Comparison of ENCODE assay signal across 9 mouse cellular contexts in the genomic region with DNA sequence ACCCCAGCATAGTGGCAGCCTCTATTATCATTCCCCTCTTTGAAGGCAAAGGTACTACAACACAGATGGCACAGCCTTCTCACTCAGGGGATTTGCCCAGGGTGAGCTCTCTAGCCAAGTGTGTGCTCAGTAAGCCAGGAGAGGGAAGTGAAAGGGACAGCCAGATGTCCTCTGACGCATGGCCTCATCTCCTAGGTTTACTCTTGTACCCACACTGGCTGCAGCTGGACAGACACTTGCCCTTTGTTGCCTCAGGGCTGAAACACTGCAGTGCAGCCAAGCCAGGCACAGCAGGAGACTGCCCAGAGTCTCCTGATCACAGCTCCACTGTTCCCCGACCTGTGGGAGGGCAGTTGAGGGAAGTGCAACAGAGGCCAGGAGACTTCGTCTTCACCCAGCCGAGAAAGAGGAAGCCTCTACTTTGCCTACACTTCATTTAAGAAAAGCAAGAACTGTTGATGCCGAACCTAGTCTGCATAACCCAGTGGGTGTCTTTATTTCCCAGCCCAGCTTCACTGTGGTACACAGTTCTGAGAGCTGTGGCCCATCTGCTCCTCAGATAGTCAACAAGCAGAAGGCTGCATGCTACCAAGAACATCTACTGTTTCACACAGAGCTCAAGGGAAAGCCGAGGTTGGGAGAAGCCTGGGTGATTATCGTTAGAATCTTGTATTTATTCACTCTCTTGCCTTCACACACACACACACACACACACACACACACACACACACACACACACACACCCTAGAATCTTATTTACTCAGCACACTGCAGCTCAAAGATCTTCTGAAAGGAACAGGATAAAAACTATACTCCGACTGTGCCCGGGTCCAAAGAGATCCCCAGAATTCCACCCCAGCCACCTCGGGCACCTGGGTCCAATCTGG. TPM values are rescaled to one million over a fixed set of nuclear protein-coding genes. Genes with fewer than 3 reads are reported as not detected.
DNase-seq lines count a peak whose midpoint lies in the region; ATAC-seq and TF ChIP-seq lines count a peak whose summit lies in the region.
"Had no signal": no experiment of that assay in that cellular context is flagged by ENCODE, and none has a peak within 500 bp of the region (broad histone marks: within the 10 kb centered on the region; RNA-seq: fewer than 3 reads in every experiment).

No protein-coding gene starts in this region.

- ATAC-seq in midbrain, embryonic 13.5 days: no peak
- no peak for ATAC-seq in midbrain, embryonic 14.5 days (ENCODE audit: low FRiP score, low TSS enrichment)
- ATAC-seq in heart, embryonic 12.5 days (ENCODE audit: insufficient number of reproducible peaks, low FRiP score): no peak
- peak; percentile 13 for ATAC-seq in stomach, embryonic 15.5 days (ENCODE audit: insufficient read depth, low FRiP score, low read depth)

- H3K9ac ChIP-seq in midbrain, embryonic 13.5 days (replicated peaks): no peak overlapping the region
- H3K9ac ChIP-seq in midbrain, embryonic 14.5 days (replicated peaks; ENCODE audit: low read length): no peak overlapping the region
- H3K9ac ChIP-seq in heart, embryonic 12.5 days: peak overlapping the region; percentile 26; the same call in 1 of the 2 replicates
- H3K9ac ChIP-seq in stomach, embryonic 15.5 days: no peak overlapping the region

- TF ChIP-seq POLR2A in cerebellum, adult 2 months (IDR thresholded peaks at IDR 0.05; ENCODE audit: borderline replicate concordance, insufficient read depth, low read length): no peak

- no peaks in the 10 kb centered on the region for H3K36me3 ChIP-seq in midbrain, embryonic 13.5 days
- no peaks in the 10 kb centered on the region for H3K36me3 ChIP-seq in midbrain, embryonic 14.5 days (ENCODE audit: control insufficient read depth, insufficient read depth, low read length)
- H3K36me3 ChIP-seq in heart, embryonic 12.5 days: no peaks in the 10 kb centered on the region
- H3K36me3 ChIP-seq in macrophage (ENCODE audit: inconsistent target): no peaks in the 10 kb centered on the region
- H3K36me3 ChIP-seq in stomach, embryonic 15.5 days: no peaks in the 10 kb centered on the region
- H3K36me3 ChIP-seq: limb, embryonic 13.5 days had no signal

- H3K27me3 ChIP-seq in midbrain, embryonic 13.5 days: no peaks in the 10 kb centered on the region
- H3K27me3 ChIP-seq in midbrain, embryonic 14.5 days (ENCODE audit: control insufficient read depth, insufficient read depth, low read length): no peaks in the 10 kb centered on the region
- H3K27me3 ChIP-seq in cerebellum, adult 2 months (ENCODE audit: control insufficient read depth, insufficient read depth, low read length): no peaks in the 10 kb centered on the region
- H3K27me3 ChIP-seq in heart, embryonic 12.5 days (replicated peaks): no peaks in the 10 kb centered on the region
- no peaks in the 10 kb centered on the region for H3K27me3 ChIP-seq in stomach, embryonic 15.5 days (replicated peaks)
- H3K27me3 ChIP-seq: limb, embryonic 13.5 days had no signal

- H3K4me2 ChIP-seq in midbrain, embryonic 13.5 days (replicated peaks): no peak overlapping the region
- H3K4me2 ChIP-seq in midbrain, embryonic 14.5 days (ENCODE audit: low read length): no peak overlapping the region
- no peak overlapping the region for H3K4me2 ChIP-seq in heart, embryonic 12.5 days
- H3K4me2 ChIP-seq in stomach, embryonic 15.5 days: peak overlapping the region; percentile 37
- H3K4me2 ChIP-seq: limb, embryonic 13.5 days had no signal

- H3K79me2 ChIP-seq in macrophage (ENCODE audit: inconsistent target): peaks cover 92% of the 10 kb centered on the region

- no peaks in the 10 kb centered on the region for H3K9me3 ChIP-seq in midbrain, embryonic 13.5 days
- H3K9me3 ChIP-seq in midbrain, embryonic 14.5 days (ENCODE audit: control insufficient read depth, low read length): no peaks in the 10 kb centered on the region
- no peaks in the 10 kb centered on the region for H3K9me3 ChIP-seq in heart, embryonic 12.5 days (replicated peaks)
- H3K9me3 ChIP-seq in stomach, embryonic 15.5 days: no peaks in the 10 kb centered on the region
- H3K9me3 ChIP-seq: limb, embryonic 13.5 days had no signal

- no peak overlapping the region for H3K4me3 ChIP-seq in midbrain, embryonic 13.5 days (replicated peaks)
- no peak overlapping the region for H3K4me3 ChIP-seq in midbrain, embryonic 14.5 days (replicated peaks; ENCODE audit: low read depth, low read length)
- H3K4me3 ChIP-seq in cerebellum, adult 2 months (replicated peaks; ENCODE audit: insufficient read depth, low read depth, low read length): no peak overlapping the region
- H3K4me3 ChIP-seq in heart, embryonic 12.5 days: no peak overlapping the region
- H3K4me3 ChIP-seq in macrophage (ENCODE audit: inconsistent target): peak overlapping the region; percentile 26; the same call in 1 of the 2 replicates
- no peak overlapping the region for H3K4me3 ChIP-seq in stomach, embryonic 15.5 days (replicated peaks)
- H3K4me3 ChIP-seq: limb, embryonic 13.5 days had no signal

- 45% methylated on average over 10 of the region's 10 CpGs for WGBS in midbrain, embryonic 13.5 days
- 46% methylated on average over 10 of the region's 10 CpGs for WGBS in midbrain, embryonic 14.5 days
- WGBS in cerebellum, adult 2 months: 22% methylated on average over 10 of the region's 10 CpGs
- WGBS in heart, embryonic 12.5 days: 61% methylated on average over 10 of the region's 10 CpGs
- 7% methylated on average over 8 of the region's 10 CpGs for WGBS in macrophage (ENCODE audit: missing documents)
- WGBS in stomach, embryonic 15.5 days: 46% methylated on average over 10 of the region's 10 CpGs

- no peak for DNase-seq in midbrain, embryonic 14.5 days
- DNase-seq in cerebellum, adult 2 months: peak; percentile 70 to 75
- DNase-seq in kidney, postnatal 10 days: peak; percentile 60
- DNase-seq in thymus, adult 18-20 months: no peak

- H3K4me1 ChIP-seq in midbrain, embryonic 13.5 days (replicated peaks): peaks cover 58% of the 10 kb centered on the region
- peaks cover 40% of the 10 kb centered on the region for H3K4me1 ChIP-seq in midbrain, embryonic 14.5 days (ENCODE audit: control insufficient read depth, insufficient read depth, low read length)
- H3K4me1 ChIP-seq in cerebellum, adult 2 months (ENCODE audit: control insufficient read depth, insufficient read depth, low read length): peaks cover 55% of the 10 kb centered on the region
- peaks cover 71% of the 10 kb centered on the region for H3K4me1 ChIP-seq in heart, embryonic 12.5 days (replicated peaks)
- H3K4me1 ChIP-seq in stomach, embryonic 15.5 days: peaks cover 63% of the 10 kb centered on the region

- TF ChIP-seq CTCF in cerebellum, adult 2 months (IDR thresholded peaks at IDR 0.05; ENCODE audit: borderline replicate concordance, insufficient read depth, low read depth, low read length): no peak

- H3K27ac ChIP-seq in midbrain, embryonic 13.5 days: peak overlapping the region; percentile 30; the same call in 1 of the 2 replicates
- no peak overlapping the region for H3K27ac ChIP-seq in midbrain, embryonic 14.5 days (replicated peaks; ENCODE audit: low read depth, low read length)
- peak overlapping the region; percentile 64 for H3K27ac ChIP-seq in cerebellum, adult 2 months (ENCODE audit: insufficient read depth, low read length)
- no peak overlapping the region for H3K27ac ChIP-seq in heart, embryonic 12.5 days (ENCODE audit: poor library complexity, severe bottlenecking)
- peak overlapping the region; percentile 81 for H3K27ac ChIP-seq in macrophage
- peak overlapping the region; percentile 85 for H3K27ac ChIP-seq in stomach, embryonic 15.5 days
- H3K27ac ChIP-seq: limb, embryonic 13.5 days had no signal

RNA-seq across cellular contexts. Expression of a gene that starts 36.4 kb away (rescaled TPM):
- polyA plus RNA-seq in midbrain, embryonic 13.5 days (2015; fragmentation: Nextera tagmentation; extraction: Ambion mirVana): 22.3 and 30.7 TPM in 2 replicates
- 23.3 and 33.3 TPM in 2 replicates for polyA plus RNA-seq in midbrain, embryonic 14.5 days (2014; fragmentation: Nextera tagmentation; extraction: Ambion mirVana)
- 89.8 and 93.9 TPM in 2 replicates for polyA plus RNA-seq in cerebellum, adult 2 months (2012; rRNA removed)
- 20.6 and 21.1 TPM in 2 replicates for polyA plus RNA-seq in heart, embryonic 12.5 days (2016; fragmentation: Nextera tagmentation; extraction: Ambion mirVana)
- 100 to 1,000 TPM in 22 of 26 experiments, 10 to 100 TPM in 4; 82.3 to 803 (median 180) TPM for total RNA-seq in macrophage (2018; cell fraction: chromatin; rRNA removed)
- 100 to 1,000 TPM in 4 of 26 experiments, 10 to 100 TPM in 22; 32.2 to 107 (median 58.3) TPM for total RNA-seq in macrophage (2018; cell fraction: cytosol; rRNA removed)
- 100 to 1,000 TPM in 12 of 26 experiments, 10 to 100 TPM in 14; 39.3 to 441 (median 84.8) TPM for total RNA-seq in macrophage (2018; cell fraction: nucleus; rRNA removed)
- polyA plus RNA-seq in macrophage (2018): 62.6 to 194 TPM (median 68.7 TPM) in 3 replicates
- 13.8 and 13.9 TPM in 2 replicates for polyA plus RNA-seq in stomach, embryonic 15.5 days (2015; fragmentation: Nextera tagmentation; extraction: Ambion mirVana)

Comparison
In these comparisons a context has a peak if more than half of its experiments do, and no peak if none do; other contexts are left out.
1. H3K27ac ChIP-seq: peak in midbrain, embryonic 13.5 days (single experiment), cerebellum, adult 2 months (single experiment), macrophage (single experiment) and stomach, embryonic 15.5 days (single experiment); none in midbrain, embryonic 14.5 days (single experiment) and heart, embryonic 12.5 days (single experiment).
2. DNase-seq: peak in cerebellum, adult 2 months (2 of 2) and kidney, postnatal 10 days (single experiment); none in midbrain, embryonic 14.5 days (single experiment) and thymus, adult 18-20 months (0 of 2).